Mouse (Mus musculus): ENCODE measurements around the gene Eml1. TPM values are rescaled to one million over a fixed set of nuclear protein-coding genes. Genes with fewer than 3 reads are reported as not detected.

The Eml1 gene
- polyA plus RNA-seq, 1 experiment: not detected

GRCm38 (mm10) chr12:108437446-108437845 is 66.7 kb downstream of the Eml1 start:
- Histone ChIP-seq H3K4me1 (ENCODE audit: control insufficient read depth, insufficient read depth, low read length) (peaks cover 15% of the 10 kb centered on the region), H3K27ac (ENCODE audit: insufficient read depth, low read depth, low read length) (no peak overlapping the region), H3K4me3 (ENCODE audit: insufficient read depth, low read depth, low read length) (no peak overlapping the region)
- WGBS: 94% methylated on average over 13 of the region's 13 CpGs
- TF ChIP-seq POLR2A (IDR thresholded peaks at IDR 0.05; ENCODE audit: insufficient read depth, low read depth, low read length): no peak
- TF ChIP-seq CTCF (IDR thresholded peaks at IDR 0.05; ENCODE audit: insufficient read depth, low read depth, low read length): no peak

- WGBS: 51% methylated on average over 10 of the region's 10 CpGs
- TF ChIP-seq CTCF (IDR thresholded peaks at IDR 0.05; ENCODE audit: insufficient read depth, low read depth, low read length): no peak
- TF ChIP-seq POLR2A (IDR thresholded peaks at IDR 0.05; ENCODE audit: insufficient read depth, low read depth, low read length): no peak
- H3K27ac ChIP-seq (ENCODE audit: insufficient read depth, low read depth, low read length): no peak overlapping the region
- H3K4me1 ChIP-seq (ENCODE audit: control insufficient read depth, insufficient read depth, low read length): peaks cover 11% of the 10 kb centered on the region
- H3K4me3 ChIP-seq (ENCODE audit: insufficient read depth, low read depth, low read length): no peak overlapping the region
Observed at GRCm38 (mm10) chr12:108443271-108443670, 72.5 kb downstream of the Eml1 start.

DNA sequence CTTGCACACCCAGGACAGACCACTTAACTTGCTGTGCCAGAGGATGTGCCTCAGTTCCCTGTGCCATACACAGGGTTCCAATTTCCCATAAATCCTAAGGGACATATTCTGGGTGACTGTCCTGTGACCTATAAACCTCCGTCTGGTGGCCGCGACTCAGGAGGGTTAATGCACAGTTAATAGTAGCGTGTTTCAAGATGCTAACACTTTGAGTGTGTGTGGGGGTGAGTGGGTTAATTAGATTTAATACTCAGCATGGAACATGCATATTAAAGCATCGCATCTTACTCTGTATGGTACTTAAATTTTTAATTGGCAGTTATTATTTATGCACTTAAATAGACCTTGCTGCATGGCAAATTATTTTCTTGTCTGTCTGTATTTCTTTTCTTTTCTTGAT is 73.0 kb downstream of the Eml1 start:
- H3K27ac ChIP-seq (ENCODE audit: insufficient read depth, low read depth, low read length): no peak overlapping the region
- WGBS: 83% methylated on average over 5 of the region's 5 CpGs
- peaks cover 11% of the 10 kb centered on the region for H3K4me1 ChIP-seq (ENCODE audit: control insufficient read depth, insufficient read depth, low read length)

GRCm38 (mm10) chr12:108444166-108445115 is 73.7 kb downstream of the Eml1 start:
- WGBS: 81% methylated on average over 11 of the region's 11 CpGs

More for the DNA sequence above, 73.0 kb downstream of the Eml1 start:
- no peak overlapping the region for H3K4me3 ChIP-seq (ENCODE audit: insufficient read depth, low read depth, low read length)
- TF ChIP-seq POLR2A (IDR thresholded peaks at IDR 0.05; ENCODE audit: insufficient read depth, low read depth, low read length) (no peak), CTCF (IDR thresholded peaks at IDR 0.05; ENCODE audit: insufficient read depth, low read depth, low read length) (no peak)

DNA sequence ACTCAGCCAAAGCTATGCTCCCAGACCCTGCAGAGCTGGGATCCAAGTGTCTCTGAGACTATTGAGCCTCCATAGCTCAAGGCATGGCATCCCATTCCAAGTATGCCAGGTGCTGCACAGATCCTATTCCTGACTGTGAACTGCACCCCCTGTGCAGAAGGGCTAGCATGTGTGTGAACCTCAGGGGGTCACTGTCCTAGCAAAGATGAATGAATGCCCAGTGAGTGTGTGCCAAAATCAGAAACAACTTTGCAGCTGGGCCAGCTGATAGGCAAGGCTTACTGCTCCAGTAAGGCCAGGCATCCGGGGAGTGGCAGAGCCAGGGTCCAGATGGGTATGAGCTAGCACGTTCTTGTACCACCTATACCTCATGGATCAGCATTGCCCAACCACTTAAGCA is 76.0 kb downstream of the Eml1 start:
- TF ChIP-seq CTCF (IDR thresholded peaks at IDR 0.05; ENCODE audit: insufficient read depth, low read depth, low read length) (no peak), POLR2A (IDR thresholded peaks at IDR 0.05; ENCODE audit: insufficient read depth, low read depth, low read length) (no peak)
- no peak overlapping the region for H3K4me3 ChIP-seq (ENCODE audit: insufficient read depth, low read depth, low read length)
- peaks cover 15% of the 10 kb centered on the region for H3K4me1 ChIP-seq (ENCODE audit: control insufficient read depth, insufficient read depth, low read length)
- no peak overlapping the region for H3K27ac ChIP-seq (ENCODE audit: insufficient read depth, low read depth, low read length)
- WGBS: 86% methylated on average over 2 of the region's 2 CpGs

More at GRCm38 (mm10) chr12:108444166-108445115, 73.7 kb downstream of the Eml1 start:
- Histone ChIP-seq H3K27ac (ENCODE audit: insufficient read depth, low read depth, low read length) (no peak overlapping the region), H3K4me3 (ENCODE audit: insufficient read depth, low read depth, low read length) (no peak overlapping the region), H3K4me1 (ENCODE audit: control insufficient read depth, insufficient read depth, low read length) (peaks cover 11% of the 10 kb centered on the region)
- no peak for TF ChIP-seq CTCF (IDR thresholded peaks at IDR 0.05; ENCODE audit: insufficient read depth, low read depth, low read length)
- TF ChIP-seq POLR2A (IDR thresholded peaks at IDR 0.05; ENCODE audit: insufficient read depth, low read depth, low read length): no peak

GRCm38 (mm10) chr12:108448396-108448795 is 77.6 kb downstream of the Eml1 start:
- H3K4me3 ChIP-seq (ENCODE audit: insufficient read depth, low read depth, low read length): no peak overlapping the region
- H3K27ac ChIP-seq (ENCODE audit: insufficient read depth, low read depth, low read length): no peak overlapping the region
- 96% methylated on average over 7 of the region's 7 CpGs for WGBS
- TF ChIP-seq POLR2A (IDR thresholded peaks at IDR 0.05; ENCODE audit: insufficient read depth, low read depth, low read length) (no peak), CTCF (IDR thresholded peaks at IDR 0.05; ENCODE audit: insufficient read depth, low read depth, low read length) (no peak)
- H3K4me1 ChIP-seq (ENCODE audit: control insufficient read depth, insufficient read depth, low read length): peaks cover 16% of the 10 kb centered on the region

- WGBS: 79% methylated on average over 11 of the region's 11 CpGs
- Histone ChIP-seq H3K27ac (ENCODE audit: insufficient read depth, low read depth, low read length) (no peak overlapping the region), H3K4me1 (ENCODE audit: control insufficient read depth, insufficient read depth, low read length) (peaks cover 9% of the 10 kb centered on the region), H3K4me3 (ENCODE audit: insufficient read depth, low read depth, low read length) (no peak overlapping the region)
- TF ChIP-seq POLR2A (IDR thresholded peaks at IDR 0.05; ENCODE audit: insufficient read depth, low read depth, low read length) (no peak), CTCF (IDR thresholded peaks at IDR 0.05; ENCODE audit: insufficient read depth, low read depth, low read length) (no peak)
Observed at GRCm38 (mm10) chr12:108449935-108450334, 79.2 kb downstream of the Eml1 start.

GRCm38 (mm10) chr12:108450546-108450945 is 79.8 kb downstream of the Eml1 start:
- TF ChIP-seq CTCF (IDR thresholded peaks at IDR 0.05; ENCODE audit: insufficient read depth, low read depth, low read length) (no peak), POLR2A (IDR thresholded peaks at IDR 0.05; ENCODE audit: insufficient read depth, low read depth, low read length) (no peak)
- no peak overlapping the region for H3K27ac ChIP-seq (ENCODE audit: insufficient read depth, low read depth, low read length)
- WGBS: 71% methylated on average over 5 of the region's 5 CpGs
- peaks cover 9% of the 10 kb centered on the region; the same call in 1 of the 2 replicates for H3K4me1 ChIP-seq (ENCODE audit: control insufficient read depth, insufficient read depth, low read length)
- H3K4me3 ChIP-seq (ENCODE audit: insufficient read depth, low read depth, low read length): no peak overlapping the region

DNA sequence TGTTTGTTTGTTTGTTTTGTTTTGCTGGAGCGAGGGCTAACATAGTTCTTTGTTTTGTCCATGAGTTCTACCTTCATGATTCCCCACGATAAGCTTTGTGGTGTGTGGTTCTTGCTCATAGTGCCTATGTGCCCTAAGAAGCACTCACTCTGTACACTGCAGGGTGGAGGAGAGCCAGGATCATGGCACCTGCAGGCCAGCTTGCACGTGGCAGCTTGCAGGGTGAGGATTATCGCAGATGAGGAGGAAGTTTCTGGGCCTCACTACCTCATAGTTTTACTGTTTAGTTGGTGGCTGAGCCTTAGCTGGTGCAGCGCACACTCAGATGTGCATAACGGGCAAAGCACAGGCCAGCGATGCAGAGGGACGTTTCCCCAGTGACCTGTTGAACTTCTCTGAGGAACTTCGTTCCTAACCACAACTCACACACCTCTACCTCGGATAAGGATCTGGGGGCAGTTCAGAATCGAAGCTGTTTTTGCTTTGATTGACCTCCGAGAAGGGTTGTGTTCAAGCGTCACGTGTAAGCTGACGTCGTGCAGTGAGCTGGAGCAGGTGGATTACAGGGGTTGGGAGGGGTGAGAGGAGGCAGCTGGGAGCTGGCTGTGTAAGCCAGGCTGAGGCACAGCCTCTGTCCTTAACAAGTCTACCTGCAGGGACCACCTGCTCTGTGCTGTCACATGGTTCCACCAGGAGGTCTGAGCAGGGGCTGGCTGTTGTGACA is 81.6 kb downstream of the Eml1 start:
- WGBS: 66% methylated on average over 16 of the region's 16 CpGs
- Histone ChIP-seq H3K4me3 (ENCODE audit: insufficient read depth, low read depth, low read length) (no peak overlapping the region), H3K27ac (ENCODE audit: insufficient read depth, low read depth, low read length) (no peak overlapping the region), H3K4me1 (ENCODE audit: control insufficient read depth, insufficient read depth, low read length) (peaks cover 9% of the 10 kb centered on the region; the same call in 1 of the 2 replicates)
- TF ChIP-seq POLR2A (IDR thresholded peaks at IDR 0.05; ENCODE audit: insufficient read depth, low read depth, low read length): no peak
- no peak for TF ChIP-seq CTCF (IDR thresholded peaks at IDR 0.05; ENCODE audit: insufficient read depth, low read depth, low read length)

Data from olfactory bulb, adult 2 months (tissue).